Mouse (Mus musculus) gonadal fat pad, adult 2 months (tissue): ENCODE measurements around the gene Ccnb3. TPM values are rescaled to one million over a fixed set of nuclear protein-coding genes. Genes with fewer than 3 reads are reported as not detected.
"Not testable (repeated sequence)": the region's sequence is repeated elsewhere in the genome, so short reads cannot be mapped to it uniquely, and the experiment has no call there.

ENCODE experiments used
- DNase-seq: peaks from one replicate; pipeline ENCODE4 v3.0.0-alpha.2; 2012; ENCODE audit warnings: low read depth
- polyA plus RNA-seq: library from polyadenylated mRNA; depleted of rRNA; stranded (reverse); fragments of >200 nt; gene quantifications from 2 replicates; pipeline ENCODE4 v1.2.3, GENCODE M21; 2012; rRNA removed

The Ccnb3 gene
- polyA plus RNA-seq: not detected in 2 replicates

- DNase-seq: no peak
These were observed at the start of gene Ccnb3 for GRCm38 (mm10) chrX:7041519-7041918. TSS of gene Ccnb3 (minus strand) at chrX:7041619.

- DNase-seq: no peak
These were observed 48.9 kb upstream of the Ccnb3 start for GRCm38 (mm10) chrX:7090323-7090722.

- DNase-seq: no peak
These were observed 44.5 kb upstream of the Ccnb3 start for GRCm38 (mm10) chrX:7085878-7086277.

GRCm38 (mm10) chrX:7079820-7080429 is 38.5 kb upstream of the Ccnb3 start:
- DNase-seq: no peak

- no peak for DNase-seq
These were observed 26.6 kb upstream of the Ccnb3 start for GRCm38 (mm10) chrX:7068002-7068401.

GRCm38 (mm10) chrX:7067219-7067618 is 25.8 kb upstream of the Ccnb3 start, which contains the start of gene Akap4:
TSS of gene Akap4 (plus strand) at chrX:7067519.
- DNase-seq: no peak

- DNase-seq: no peak
These were observed 22.7 kb upstream of the Ccnb3 start for GRCm38 (mm10) chrX:7064109-7064508.

GRCm38 (mm10) chrX:7057634-7058033 is 16.2 kb upstream of the Ccnb3 start:
- no peak for DNase-seq

GRCm38 (mm10) chrX:7057056-7057455 is 15.6 kb upstream of the Ccnb3 start:
- DNase-seq: no peak

- not testable (repeated sequence) for DNase-seq
These were observed 57.5 kb downstream of the Ccnb3 start for GRCm38 (mm10) chrX:6983916-6984315.

GRCm38 (mm10) chrX:6971956-6972355 is 69.5 kb downstream of the Ccnb3 start:
- no peak for DNase-seq

GRCm38 (mm10) chrX:6968598-6968997 is 72.8 kb downstream of the Ccnb3 start:
- DNase-seq: no peak

Other genes with a start within 250 kb of the Ccnb3 start
- gene Akap4, start 25.9 kb upstream of the Ccnb3 start, polyA plus RNA-seq: 2.4 and 3.7 TPM in 2 replicates